Mouse (Mus musculus): ENCODE data around the gene Wnk4. TPM values are rescaled to one million over a fixed set of nuclear protein-coding genes. Genes with fewer than 3 reads are reported as not detected.
A peak's percentile ranks its signal among the peaks of the same experiment; 100 is the strongest.

Wnk4 gene
- polyA plus RNA-seq, 1 experiment from 2014 or later, result 5.8 TPM

DNA sequence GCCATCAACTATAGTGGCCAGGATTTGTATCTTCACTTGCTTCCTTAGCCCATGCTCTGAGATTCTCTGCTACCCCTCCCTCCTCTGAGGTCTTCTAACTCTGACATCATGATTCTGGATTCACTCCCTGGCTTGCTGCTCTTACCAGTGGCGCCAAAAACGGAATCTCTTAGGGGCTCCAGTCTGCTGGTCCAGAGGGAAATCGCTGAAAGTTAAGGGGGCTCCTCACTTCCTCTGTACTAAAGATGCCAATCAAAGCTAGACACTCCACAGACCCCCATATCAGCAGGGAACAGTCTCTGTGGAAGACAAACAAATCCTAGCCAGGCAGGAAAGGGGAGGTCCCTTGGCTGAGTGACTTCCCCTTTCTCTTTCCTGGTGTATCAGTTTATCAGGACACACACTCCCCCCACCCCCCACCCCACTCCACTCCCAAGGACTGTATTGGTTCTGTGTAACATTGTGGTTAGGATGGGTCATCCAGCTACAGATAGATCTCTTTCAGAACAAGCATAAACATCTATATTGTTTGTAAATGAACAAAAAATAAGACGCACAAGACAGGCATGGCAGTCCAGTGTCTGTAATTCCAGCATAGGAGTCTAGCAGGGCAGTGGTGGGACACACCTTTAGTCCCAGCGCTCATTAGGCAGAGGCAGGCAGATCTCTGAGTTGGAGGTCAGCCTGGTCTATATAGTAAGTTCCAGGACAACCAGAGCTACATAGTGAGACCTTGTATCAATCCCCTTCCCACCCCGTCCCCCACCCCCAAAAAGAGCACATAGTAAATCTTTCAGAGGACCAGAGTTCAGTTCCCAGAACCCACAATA lies 28.1 kb upstream of the Wnk4 start:
- Histone ChIP-seq H3K4me3 (ENCODE audit: low read depth, low read length) (peak overlapping the region; percentile 23), H3K27ac (ENCODE audit: low read depth) (peak overlapping the region; percentile 95), H3K4me2 (peak overlapping the region; percentile 62), H3K36me3 (ENCODE audit: insufficient read depth) (no peaks in the 10 kb centered on the region), H3K9ac (peak overlapping the region; percentile 46), H3K9me3 (ENCODE audit: low read depth, low read length) (no peaks in the 10 kb centered on the region), H3K4me1 (ENCODE audit: insufficient read depth) (peaks cover 18% of the 10 kb centered on the region), H3K27me3 (ENCODE audit: insufficient read depth, low read length) (no peaks in the 10 kb centered on the region)
- ATAC-seq (ENCODE audit: insufficient read depth) (peak; percentile 80), DNase-seq (peak; percentile 78)
- WGBS, result 38% methylated on average over 6 of the region's 6 CpGs
- no peak for TF ChIP-seq CTCF (IDR thresholded peaks at IDR 0.05; ENCODE audit: low read depth)

DNA sequence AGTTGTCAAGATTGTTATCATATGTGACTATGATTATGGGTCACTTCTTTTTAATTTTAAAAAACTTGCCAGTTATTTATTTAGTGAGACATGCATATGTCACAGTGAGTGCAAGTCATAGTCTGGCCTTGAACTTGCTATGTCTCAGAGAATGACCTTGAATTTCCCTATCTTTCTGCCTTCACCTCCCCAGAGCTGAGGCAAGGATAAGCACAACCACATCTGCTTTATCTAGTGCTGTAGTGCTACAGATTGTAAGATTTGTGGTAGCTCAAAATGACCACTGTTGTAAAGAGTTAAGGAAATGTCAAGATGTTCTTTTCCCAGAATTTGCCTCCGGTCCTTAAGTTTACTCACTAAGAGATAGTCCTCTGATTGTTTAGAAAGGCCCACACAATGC lies 27.1 kb upstream of the Wnk4 start:
- Histone ChIP-seq H3K27me3 (ENCODE audit: insufficient read depth, low read length) (no peaks in the 10 kb centered on the region), H3K9ac (no peak overlapping the region), H3K4me1 (ENCODE audit: insufficient read depth) (peaks cover 18% of the 10 kb centered on the region), H3K4me3 (ENCODE audit: low read depth, low read length) (no peak overlapping the region), H3K36me3 (ENCODE audit: insufficient read depth) (no peaks in the 10 kb centered on the region), H3K27ac (ENCODE audit: low read depth) (no peak overlapping the region), H3K9me3 (ENCODE audit: low read depth, low read length) (no peaks in the 10 kb centered on the region), H3K4me2 (no peak overlapping the region)
- WGBS, result 63% methylated on average over 1 of the region's 1 CpGs
- DNase-seq (no peak), ATAC-seq (ENCODE audit: insufficient read depth) (no peak)
- TF ChIP-seq CTCF (IDR thresholded peaks at IDR 0.05; ENCODE audit: low read depth), result no peak

DNA sequence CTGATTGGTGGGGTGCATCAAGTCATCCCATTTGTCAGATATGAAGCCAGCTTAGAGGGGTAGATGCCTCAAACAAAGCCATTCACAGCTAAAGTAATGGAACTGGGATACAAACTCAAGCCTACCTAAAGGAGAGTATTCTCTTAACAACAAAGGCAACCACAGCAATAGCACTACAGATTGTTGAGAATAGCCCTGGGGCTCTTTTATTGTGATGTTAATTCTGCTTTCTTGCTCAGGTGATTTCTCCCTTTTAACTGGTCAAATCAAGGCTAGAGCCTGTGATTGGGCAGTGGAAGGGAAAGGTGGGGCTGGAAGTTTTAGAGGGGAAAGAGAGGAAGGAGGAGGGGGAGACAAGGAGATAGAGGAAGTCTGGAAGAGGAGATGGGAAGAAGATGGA lies 26.2 kb upstream of the Wnk4 start:
- no peak overlapping the region for H3K9ac ChIP-seq
- H3K36me3 ChIP-seq (ENCODE audit: insufficient read depth), result no peaks in the 10 kb centered on the region
- peaks cover 18% of the 10 kb centered on the region for H3K4me1 ChIP-seq (ENCODE audit: insufficient read depth)
- ATAC-seq (ENCODE audit: insufficient read depth) (no peak), DNase-seq (no peak)
- no peak overlapping the region for H3K4me3 ChIP-seq (ENCODE audit: low read depth, low read length)
- no peaks in the 10 kb centered on the region for H3K27me3 ChIP-seq (ENCODE audit: insufficient read depth, low read length)
- H3K4me2 ChIP-seq, result no peak overlapping the region
- no peak for TF ChIP-seq CTCF (IDR thresholded peaks at IDR 0.05; ENCODE audit: low read depth)
- no peaks in the 10 kb centered on the region for H3K9me3 ChIP-seq (ENCODE audit: low read depth, low read length)
- H3K27ac ChIP-seq (ENCODE audit: low read depth), result no peak overlapping the region

DNA sequence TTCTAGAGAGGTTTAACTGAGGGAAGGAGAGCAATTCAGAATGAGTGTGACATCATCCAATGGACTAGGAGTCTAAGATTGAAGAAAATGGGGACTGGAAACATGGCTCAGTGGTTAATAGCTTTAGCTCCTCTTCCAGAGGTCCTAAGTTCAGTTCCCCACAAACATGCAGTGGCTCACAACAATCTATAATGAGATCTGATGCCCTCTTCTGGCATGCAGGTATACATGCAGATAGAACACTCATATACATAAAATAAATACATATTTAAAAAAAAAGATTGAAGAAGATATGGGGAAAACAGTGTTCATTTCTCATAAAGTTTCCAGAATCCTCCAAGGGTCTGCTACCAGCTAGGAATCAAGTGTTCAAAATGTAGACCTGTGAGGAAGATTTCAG lies 24.9 kb upstream of the Wnk4 start:
- no peak overlapping the region for H3K27ac ChIP-seq (ENCODE audit: low read depth)
- H3K9ac ChIP-seq, result no peak overlapping the region
- no peaks in the 10 kb centered on the region for H3K36me3 ChIP-seq (ENCODE audit: insufficient read depth)
- no peak for DNase-seq
- no peak for TF ChIP-seq CTCF (IDR thresholded peaks at IDR 0.05; ENCODE audit: low read depth)
- H3K4me2 ChIP-seq, result no peak overlapping the region
- no peak for ATAC-seq (ENCODE audit: insufficient read depth)
- H3K4me3 ChIP-seq (ENCODE audit: low read depth, low read length), result no peak overlapping the region
- peaks cover 12% of the 10 kb centered on the region for H3K4me1 ChIP-seq (ENCODE audit: insufficient read depth)
- no peaks in the 10 kb centered on the region for H3K27me3 ChIP-seq (ENCODE audit: insufficient read depth, low read length)
- no peaks in the 10 kb centered on the region for H3K9me3 ChIP-seq (ENCODE audit: low read depth, low read length)

DNA sequence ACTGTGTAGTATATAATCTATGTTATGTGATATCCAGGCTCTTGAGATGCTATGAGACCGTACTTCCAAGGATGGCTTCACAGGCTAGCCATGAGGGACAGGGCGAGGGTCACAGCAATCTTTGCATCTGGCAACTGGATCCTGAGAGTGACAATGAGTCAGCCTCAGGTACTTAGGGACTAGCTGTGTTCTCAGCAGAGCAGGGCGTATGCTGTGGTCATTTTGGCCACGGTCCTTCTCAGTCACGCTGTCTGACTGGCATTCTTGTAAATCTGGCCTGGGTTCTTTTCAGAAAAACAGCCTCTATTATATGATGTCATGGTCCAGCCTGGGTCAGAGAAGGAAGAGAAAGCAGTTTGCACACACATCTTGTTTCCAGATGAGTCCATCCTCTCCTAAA lies 23.6 kb upstream of the Wnk4 start:
- no peak overlapping the region for H3K9ac ChIP-seq
- no peak overlapping the region for H3K4me2 ChIP-seq
- WGBS, result 90% methylated on average over 5 of the region's 5 CpGs
- H3K4me1 ChIP-seq (ENCODE audit: insufficient read depth), result no peaks in the 10 kb centered on the region
- no peak for TF ChIP-seq CTCF (IDR thresholded peaks at IDR 0.05; ENCODE audit: low read depth)
- DNase-seq, result no peak
- H3K9me3 ChIP-seq (ENCODE audit: low read depth, low read length), result no peaks in the 10 kb centered on the region
- no peaks in the 10 kb centered on the region for H3K36me3 ChIP-seq (ENCODE audit: insufficient read depth)
- H3K27me3 ChIP-seq (ENCODE audit: insufficient read depth, low read length), result no peaks in the 10 kb centered on the region
- no peak overlapping the region; the same call in 1 of the 2 replicates for H3K27ac ChIP-seq (ENCODE audit: low read depth)
- ATAC-seq (ENCODE audit: insufficient read depth), result no peak
- no peak overlapping the region for H3K4me3 ChIP-seq (ENCODE audit: low read depth, low read length)

- ATAC-seq (ENCODE audit: insufficient read depth) (peak; percentile 41; the same call in 1 of the 2 replicates), DNase-seq (peak; percentile 42)
- H3K27me3 ChIP-seq (ENCODE audit: insufficient read depth, low read length), result no peaks in the 10 kb centered on the region
- H3K4me2 ChIP-seq, result no peak overlapping the region
- no peak for TF ChIP-seq CTCF (IDR thresholded peaks at IDR 0.05; ENCODE audit: low read depth)
- peak overlapping the region; percentile 63 for H3K27ac ChIP-seq (ENCODE audit: low read depth)
- H3K9me3 ChIP-seq (ENCODE audit: low read depth, low read length), result no peaks in the 10 kb centered on the region
- no peak overlapping the region for H3K9ac ChIP-seq
- WGBS, result 32% methylated on average over 5 of the region's 5 CpGs
- H3K4me3 ChIP-seq (ENCODE audit: low read depth, low read length), result no peak overlapping the region
- H3K36me3 ChIP-seq (ENCODE audit: insufficient read depth), result no peaks in the 10 kb centered on the region
- H3K4me1 ChIP-seq (ENCODE audit: insufficient read depth), result no peaks in the 10 kb centered on the region
Measured at GRCm38 (mm10) chr11:101238071-101238647, 22.2 kb upstream of the Wnk4 start.

DNA sequence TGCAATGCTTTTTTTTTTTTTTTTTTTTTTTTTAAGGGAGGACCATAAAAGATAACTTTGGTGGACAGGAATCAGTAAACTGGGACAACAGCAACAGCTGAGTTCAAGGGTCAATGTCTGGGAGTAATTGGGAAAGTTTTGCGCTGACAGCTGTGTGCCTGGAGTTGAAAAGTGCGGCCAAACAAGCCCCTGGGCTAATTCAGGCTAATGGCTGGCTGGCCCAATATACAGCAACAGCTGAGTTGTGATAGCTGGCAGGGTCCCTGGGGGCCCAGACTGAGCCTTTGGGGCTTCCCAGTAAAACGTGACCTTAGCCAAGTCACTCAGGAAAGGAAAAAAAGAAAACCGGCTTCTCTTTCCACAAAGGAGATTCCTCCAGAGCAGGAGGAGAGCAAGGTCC lies 15.3 kb upstream of the Wnk4 start:
- peaks cover 18% of the 10 kb centered on the region; the same call in 1 of the 2 replicates for H3K27me3 ChIP-seq (ENCODE audit: insufficient read depth, low read length)
- no peak for DNase-seq
- 27% methylated on average over 4 of the region's 4 CpGs for WGBS
- H3K9me3 ChIP-seq (ENCODE audit: low read depth, low read length), result no peaks in the 10 kb centered on the region
- H3K4me3 ChIP-seq (ENCODE audit: low read depth, low read length), result peak overlapping the region; percentile 68
- H3K36me3 ChIP-seq (ENCODE audit: insufficient read depth), result no peaks in the 10 kb centered on the region
- H3K27ac ChIP-seq (ENCODE audit: low read depth), result peak overlapping the region; percentile 88; the same call in 1 of the 2 replicates
- TF ChIP-seq CTCF (IDR thresholded peaks at IDR 0.05; ENCODE audit: low read depth), result no peak
- peak overlapping the region; percentile 89 for H3K4me2 ChIP-seq
- no peak for ATAC-seq (ENCODE audit: insufficient read depth)
- peaks cover 3% of the 10 kb centered on the region for H3K4me1 ChIP-seq (ENCODE audit: insufficient read depth)
- peak overlapping the region; percentile 72 for H3K9ac ChIP-seq

Measured in lung, embryonic 14.5 days (tissue).